10 mouse cellular contexts compared by ENCODE assay signal in genomic region chr11:4216248-4217000, GRCm38 (mm10). TPM values are rescaled to one million over a fixed set of nuclear protein-coding genes. Genes with fewer than 3 reads are reported as not detected.
DNase-seq lines count a peak whose midpoint lies in the region; ATAC-seq and TF ChIP-seq lines count a peak whose summit lies in the region.
"Had no signal": no experiment of that assay in that cellular context is flagged by ENCODE, and none has a peak within 500 bp of the region (broad histone marks: within the 10 kb centered on the region; RNA-seq: fewer than 3 reads in every experiment).

No protein-coding gene starts in this region.

- H3K9me3 ChIP-seq in ES-Bruce4 (replicated peaks; ENCODE audit: control insufficient read depth, insufficient read depth, low read length, poor library complexity, severe bottlenecking) = no peaks in the 10 kb centered on the region
- no peaks in the 10 kb centered on the region for H3K9me3 ChIP-seq in heart, postnatal 0 days (replicated peaks; ENCODE audit: control insufficient read depth, low read length)

- TF ChIP-seq EP300 in ES-Bruce4 (IDR thresholded peaks at IDR 0.05; ENCODE audit: insufficient read depth, low read depth, low read length) = no peak
- TF ChIP-seq EP300 in heart, postnatal 0 days (IDR thresholded peaks at IDR 0.05; ENCODE audit: low read depth) = peak; percentile 59; the same call in 1 of the 2 replicates

- H3K27ac ChIP-seq in ES-Bruce4 (ENCODE audit: insufficient read depth, low read length) = peak overlapping the region; percentile 27
- H3K27ac ChIP-seq in heart, postnatal 0 days (ENCODE audit: low read depth) = peak overlapping the region; percentile 88

- H3K27me3 ChIP-seq in ES-Bruce4 (ENCODE audit: control insufficient read depth, insufficient read depth, low read length, poor library complexity, severe bottlenecking) = no peaks in the 10 kb centered on the region
- H3K27me3 ChIP-seq in heart, postnatal 0 days (ENCODE audit: control insufficient read depth, insufficient read depth, low read length) = no peaks in the 10 kb centered on the region

- peak; percentile 48 for DNase-seq in gastrocnemius, adult 18-20 months (ENCODE audit: low spot score)
- no peak for DNase-seq in gastrocnemius, postnatal 10 days
- peak; percentile 71 for DNase-seq in heart, postnatal 0 days (ENCODE audit: low spot score)
- DNase-seq in lung, adult 2 months = peak; percentile 56
- DNase-seq in thymus, postnatal 0 days (ENCODE audit: low spot score) = no peak
- no peak for DNase-seq in cerebellum, postnatal 4 days (ENCODE audit: low spot score in 2 of 2)
- DNase-seq in MN1 (ENCODE audit: low spot score) = no peak

- no peak for TF ChIP-seq CTCF in ES-Bruce4 (IDR thresholded peaks at IDR 0.05; ENCODE audit: low read depth, low read length)
- TF ChIP-seq CTCF in heart, postnatal 0 days (IDR thresholded peaks at IDR 0.05; ENCODE audit: low read depth) = no peak
- no peak for TF ChIP-seq CTCF in lung, adult 2 months (IDR thresholded peaks at IDR 0.05; ENCODE audit: insufficient read depth, low read length)

- WGBS in heart, postnatal 0 days = 56% methylated on average over 9 of the region's 9 CpGs
- 40% methylated on average over 9 of the region's 9 CpGs for WGBS in lung, adult 2 months

- H3K4me1 ChIP-seq in ES-Bruce4 (ENCODE audit: control insufficient read depth, insufficient read depth, low read length) = peaks cover 8% of the 10 kb centered on the region
- peaks cover 27% of the 10 kb centered on the region; the same call in 1 of the 2 replicates for H3K4me1 ChIP-seq in heart, postnatal 0 days (ENCODE audit: control insufficient read depth, insufficient read depth)
- peaks cover 21% of the 10 kb centered on the region for H3K4me1 ChIP-seq in lung, adult 2 months (ENCODE audit: control insufficient read depth, insufficient read depth, low read length)

- peak; percentile 62 for ATAC-seq in heart, postnatal 0 days (ENCODE audit: insufficient read depth, low read depth)

- H3K36me3 ChIP-seq in ES-Bruce4 (ENCODE audit: control insufficient read depth, insufficient read depth, low read length, poor library complexity, severe bottlenecking) = no peaks in the 10 kb centered on the region
- H3K36me3 ChIP-seq in heart, postnatal 0 days (replicated peaks; ENCODE audit: control insufficient read depth, insufficient read depth, low read length) = peaks cover 29% of the 10 kb centered on the region

- H3K4me3 ChIP-seq in ES-Bruce4 (ENCODE audit: low read depth, low read length) = peak overlapping the region; percentile 17; the same call in 1 of the 2 replicates
- no peak overlapping the region for H3K4me3 ChIP-seq in heart, postnatal 0 days (ENCODE audit: low read depth, low read length)
- H3K4me3 ChIP-seq in lung, adult 2 months (replicated peaks; ENCODE audit: extremely low read depth, low read depth, low read length) = no peak overlapping the region
- H3K4me3 ChIP-seq: myocyte had no signal

- H3K4me2 ChIP-seq in heart, postnatal 0 days (ENCODE audit: low read depth, low read length) = no peak overlapping the region

- H3K9ac ChIP-seq in ES-Bruce4 (ENCODE audit: low read depth, poor library complexity, severe bottlenecking) = peak overlapping the region; percentile 17
- H3K9ac ChIP-seq in heart, postnatal 0 days (replicated peaks; ENCODE audit: low read depth, low read length) = no peak overlapping the region; the same call in 1 of the 2 replicates

- no peak for TF ChIP-seq POLR2A in ES-Bruce4 (IDR thresholded peaks at IDR 0.05; ENCODE audit: insufficient read depth, low read length)
- peak; percentile 63; the same call in 1 of the 2 replicates for TF ChIP-seq POLR2A in lung, adult 2 months (IDR thresholded peaks at IDR 0.05; ENCODE audit: borderline replicate concordance, extremely low read depth, low read depth, low read length)

RNA-seq across cellular contexts. Expression of gene Castor1, which starts 1.6 kb away (rescaled TPM):
- 1 to 10 TPM; 1.8 to 2.9 TPM for total RNA-seq in gastrocnemius, adult 18-20 months (2021)
- 1 to 10 TPM; 5.9 to 6.9 TPM for total RNA-seq in gastrocnemius, postnatal 10 days (2021)
- 29.6 and 35.2 TPM in 2 replicates for polyA plus RNA-seq in ES-Bruce4 (2011; ENCODE audit: insufficient read depth, insufficient read length, low read depth, missing spikeins)
- 25.1 and 32.6 TPM in 2 replicates for total RNA-seq in heart, postnatal 0 days (2014; rRNA removed; ENCODE audit: low replicate concordance)
- 8.1 and 8.4 TPM in 2 replicates for polyA plus RNA-seq in heart, postnatal 0 days (2015; fragmentation: Nextera tagmentation; extraction: Ambion mirVana)
- 23.3 and 26.2 TPM in 2 replicates for polyA plus RNA-seq in lung, adult 2 months (2012; rRNA removed)
- 37.9 and 45.8 TPM in 2 replicates for polyA plus RNA-seq in thymus, postnatal 0 days (2015; fragmentation: Nextera tagmentation; extraction: Ambion mirVana)

RNA-seq across cellular contexts. Expression of gene Osm, which starts 19.8 kb away (rescaled TPM):
- total RNA-seq in gastrocnemius, adult 18-20 months (2021) = not detected
- not detected for total RNA-seq in gastrocnemius, postnatal 10 days (2021)
- polyA plus RNA-seq in ES-Bruce4 (2011; ENCODE audit: insufficient read depth, insufficient read length, low read depth, missing spikeins) = 0.52 and 0.88 TPM in 2 replicates
- total RNA-seq in heart, postnatal 0 days (2014; rRNA removed; ENCODE audit: low replicate concordance) = 0.84 TPM in 1 of 2 replicates, not detected in the other
- polyA plus RNA-seq in heart, postnatal 0 days (2015; fragmentation: Nextera tagmentation; extraction: Ambion mirVana) = 0.10 TPM in 1 of 2 replicates, not detected in the other
- 1.0 and 1.3 TPM in 2 replicates for polyA plus RNA-seq in lung, adult 2 months (2012; rRNA removed)
- 2.1 and 2.6 TPM in 2 replicates for polyA plus RNA-seq in thymus, postnatal 0 days (2015; fragmentation: Nextera tagmentation; extraction: Ambion mirVana)
- total RNA-seq: layer of hippocampus, adult 18-20 months had no signal
- polyA plus RNA-seq: myocyte had no signal

RNA-seq across cellular contexts. Expression of gene Tbc1d10a, which starts 29.8 kb away (rescaled TPM):
- 1 to 10 TPM; 3.5 to 3.8 TPM for total RNA-seq in gastrocnemius, adult 18-20 months (2021)
- total RNA-seq in gastrocnemius, postnatal 10 days (2021) = 1 to 10 TPM; 6.1 to 8.2 TPM
- 19.9 and 20.5 TPM in 2 replicates for polyA plus RNA-seq in ES-Bruce4 (2011; ENCODE audit: insufficient read depth, insufficient read length, low read depth, missing spikeins)
- 17.5 and 31.3 TPM in 2 replicates for total RNA-seq in heart, postnatal 0 days (2014; rRNA removed; ENCODE audit: low replicate concordance)
- polyA plus RNA-seq in heart, postnatal 0 days (2015; fragmentation: Nextera tagmentation; extraction: Ambion mirVana) = 10.9 and 11.4 TPM in 2 replicates
- 72.8 and 78.3 TPM in 2 replicates for polyA plus RNA-seq in lung, adult 2 months (2012; rRNA removed)
- polyA plus RNA-seq in thymus, postnatal 0 days (2015; fragmentation: Nextera tagmentation; extraction: Ambion mirVana) = 50.1 and 58.2 TPM in 2 replicates

RNA-seq across cellular contexts. Expression of gene Lif, which starts 40.9 kb away (rescaled TPM):
- under 1 TPM; 0.11 to 0.21 TPM for total RNA-seq in gastrocnemius, adult 18-20 months (2021)
- under 1 TPM; 0.47 to 0.77 TPM for total RNA-seq in gastrocnemius, postnatal 10 days (2021)
- 12.1 and 13.3 TPM in 2 replicates for polyA plus RNA-seq in ES-Bruce4 (2011; ENCODE audit: insufficient read depth, insufficient read length, low read depth, missing spikeins)
- total RNA-seq in heart, postnatal 0 days (2014; rRNA removed; ENCODE audit: low replicate concordance) = 0.54 and 0.73 TPM in 2 replicates
- polyA plus RNA-seq in heart, postnatal 0 days (2015; fragmentation: Nextera tagmentation; extraction: Ambion mirVana) = 0.32 and 0.71 TPM in 2 replicates
- 3.5 and 4.9 TPM in 2 replicates for polyA plus RNA-seq in lung, adult 2 months (2012; rRNA removed)
- 0.49 and 0.65 TPM in 2 replicates for polyA plus RNA-seq in thymus, postnatal 0 days (2015; fragmentation: Nextera tagmentation; extraction: Ambion mirVana)

RNA-seq across cellular contexts. Expression of gene Sf3a1, which starts 56.3 kb away (rescaled TPM):
- total RNA-seq in gastrocnemius, adult 18-20 months (2021) = 10 to 100 TPM; 15.0 to 18.6 TPM
- total RNA-seq in gastrocnemius, postnatal 10 days (2021) = 10 to 100 TPM; 28.1 to 32.6 TPM
- 117 and 125 TPM in 2 replicates for polyA plus RNA-seq in ES-Bruce4 (2011; ENCODE audit: insufficient read depth, insufficient read length, low read depth, missing spikeins)
- total RNA-seq in heart, postnatal 0 days (2014; rRNA removed; ENCODE audit: low replicate concordance) = 14.0 and 20.6 TPM in 2 replicates
- polyA plus RNA-seq in heart, postnatal 0 days (2015; fragmentation: Nextera tagmentation; extraction: Ambion mirVana) = 16.4 and 16.7 TPM in 2 replicates
- polyA plus RNA-seq in lung, adult 2 months (2012; rRNA removed) = 27.0 and 28.2 TPM in 2 replicates
- 35.4 and 42.0 TPM in 2 replicates for polyA plus RNA-seq in thymus, postnatal 0 days (2015; fragmentation: Nextera tagmentation; extraction: Ambion mirVana)

Comparison
In these comparisons a context has a peak if more than half of its experiments do, and no peak if none do; other contexts are left out.
1. DNase-seq: peak in gastrocnemius, adult 18-20 months (single experiment), heart, postnatal 0 days (single experiment) and lung, adult 2 months (single experiment); none in gastrocnemius, postnatal 10 days (single experiment), thymus, postnatal 0 days (single experiment), cerebellum, postnatal 4 days (0 of 2) and MN1 (single experiment).